Mouse (Mus musculus) ES-E14 (cell line): Measurements from ENCODE around the gene Wdr92.

ENCODE experiments used
- HCFC1 ChIP-seq: IDR thresholded peaks from 2 replicates; pipeline ENCODE4 v1.6.1; 2012; ENCODE audit warnings: low read length, inconsistent platforms, borderline replicate concordance; ENCODE audit not compliant: insufficient read depth
- ZC3H11A ChIP-seq: IDR thresholded peaks from 2 replicates; pipeline ENCODE4 v1.6.1; 2012; ENCODE audit warnings: low read depth, mild to moderate bottlenecking, inconsistent platforms, low read length, borderline replicate concordance

- TF ChIP-seq ZC3H11A (peak; percentile 67; the same call in 1 of the 2 replicates), HCFC1 (no peak)
These were observed 98.1 kb downstream of the Wdr92 start for GRCm38 (mm10) chr11:17279959-17280358.
